Mouse (Mus musculus): Measurements from ENCODE around the gene Lama4. TPM values are rescaled to one million over a fixed set of nuclear protein-coding genes. Genes with fewer than 3 reads are reported as not detected.

The Lama4 gene
- polyA plus RNA-seq, 1 experiment from 2014 or later: 12.3 TPM

DNA sequence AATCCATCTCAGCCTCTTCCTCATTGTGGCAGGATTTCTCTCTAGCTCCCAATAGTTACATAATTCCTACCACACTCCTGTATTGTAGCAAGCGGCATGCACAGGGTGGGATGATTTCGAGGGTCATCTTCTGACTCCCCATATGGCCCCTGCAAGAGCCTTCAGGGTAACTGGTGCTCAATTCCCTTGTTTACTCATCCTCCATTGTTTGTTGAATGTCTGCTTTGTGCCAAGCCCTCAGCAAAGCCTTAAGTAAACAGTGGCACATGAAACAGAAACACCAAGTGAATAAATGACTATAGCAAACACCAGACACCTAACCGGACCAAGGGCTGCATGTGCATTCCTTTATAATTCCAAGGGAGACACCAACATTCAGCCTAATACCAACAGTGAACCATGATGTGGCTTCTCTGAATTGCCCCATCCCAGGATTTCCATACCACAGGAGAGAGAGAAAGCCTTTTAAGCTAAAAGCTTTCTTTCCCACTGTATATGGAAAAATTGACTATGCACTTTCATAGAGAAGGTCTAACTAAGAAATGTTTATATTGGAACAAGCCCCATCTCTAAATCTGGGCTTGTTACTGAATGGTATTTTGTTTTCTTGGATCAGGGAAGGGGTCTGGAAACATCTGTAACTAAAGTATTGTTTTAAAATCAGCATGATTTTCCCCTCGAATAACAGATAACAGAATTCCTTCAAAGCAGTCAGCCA, 19.2 kb downstream of the Lama4 start:
- H3K27me3 ChIP-seq (replicated peaks; ENCODE audit: control insufficient read depth, insufficient read depth, low read length): no peaks in the 10 kb centered on the region
- no peaks in the 10 kb centered on the region for H3K4me1 ChIP-seq (ENCODE audit: control insufficient read depth, insufficient read depth, low read length)
- H3K36me3 ChIP-seq (ENCODE audit: control insufficient read depth, insufficient read depth, low read length): no peaks in the 10 kb centered on the region
- no peaks in the 10 kb centered on the region for H3K9me3 ChIP-seq (replicated peaks; ENCODE audit: control insufficient read depth, low read length)
- DNase-seq (ENCODE audit: low spot score) (no peak), ATAC-seq (no peak)
- 82% methylated on average over 4 of the region's 4 CpGs for WGBS
- H3K27ac ChIP-seq (ENCODE audit: low read depth, low read length): no peak overlapping the region
- no peak overlapping the region for H3K4me3 ChIP-seq (ENCODE audit: low read depth, low read length)
- H3K4me2 ChIP-seq (ENCODE audit: low read length): no peak overlapping the region
- H3K9ac ChIP-seq (ENCODE audit: low read length): no peak overlapping the region

DNA sequence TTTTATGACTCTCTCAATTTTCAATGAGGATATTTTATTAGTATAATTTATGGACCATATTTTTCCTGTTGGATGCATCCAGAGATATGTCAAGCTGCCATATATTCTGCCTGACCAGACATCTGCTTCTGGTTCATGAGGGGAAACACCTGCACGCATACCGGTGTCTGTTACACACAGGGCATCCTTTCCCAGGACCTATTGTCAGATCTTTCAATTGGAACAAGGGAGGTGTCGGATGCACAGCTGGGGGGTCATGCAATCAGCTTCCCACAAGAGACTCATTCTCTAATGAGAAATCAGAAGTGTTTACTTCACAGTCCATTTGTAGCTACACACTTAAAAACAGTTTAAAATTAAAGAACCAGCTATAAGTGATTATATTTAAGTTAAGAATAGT, 20.7 kb downstream of the Lama4 start:
- H3K4me2 ChIP-seq (ENCODE audit: low read length): no peak overlapping the region
- no peaks in the 10 kb centered on the region for H3K36me3 ChIP-seq (ENCODE audit: control insufficient read depth, insufficient read depth, low read length)
- H3K4me1 ChIP-seq (ENCODE audit: control insufficient read depth, insufficient read depth, low read length): no peaks in the 10 kb centered on the region
- 74% methylated on average over 3 of the region's 3 CpGs for WGBS
- H3K9ac ChIP-seq (ENCODE audit: low read length): no peak overlapping the region
- no peaks in the 10 kb centered on the region for H3K27me3 ChIP-seq (replicated peaks; ENCODE audit: control insufficient read depth, insufficient read depth, low read length)
- DNase-seq (ENCODE audit: low spot score) (no peak), ATAC-seq (no peak)
- H3K4me3 ChIP-seq (ENCODE audit: low read depth, low read length): no peak overlapping the region
- no peaks in the 10 kb centered on the region for H3K9me3 ChIP-seq (replicated peaks; ENCODE audit: control insufficient read depth, low read length)
- no peak overlapping the region for H3K27ac ChIP-seq (ENCODE audit: low read depth, low read length)

DNA sequence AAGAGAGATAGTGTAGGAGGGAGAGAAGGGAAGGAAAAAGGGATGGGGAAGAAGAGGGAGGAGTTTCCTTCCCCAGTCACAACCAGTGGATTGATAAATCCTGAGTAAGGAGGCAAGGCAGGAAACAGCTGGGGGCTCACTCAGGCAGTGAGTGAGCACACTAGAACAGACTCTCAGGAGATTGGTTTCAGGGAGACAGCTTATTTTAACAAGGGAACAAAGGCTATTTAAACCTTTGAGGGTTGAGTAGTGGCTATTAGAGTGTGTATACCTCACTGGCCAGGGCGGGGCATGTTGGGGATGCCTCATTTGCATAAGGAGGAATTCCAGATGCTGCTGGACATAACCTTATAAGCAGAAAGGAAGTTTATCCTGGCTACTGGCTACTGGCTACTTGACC, 27.5 kb downstream of the Lama4 start:
- Histone ChIP-seq H3K9ac (ENCODE audit: low read length) (no peak overlapping the region), H3K27me3 (replicated peaks; ENCODE audit: control insufficient read depth, insufficient read depth, low read length) (no peaks in the 10 kb centered on the region), H3K9me3 (replicated peaks; ENCODE audit: control insufficient read depth, low read length) (no peaks in the 10 kb centered on the region), H3K36me3 (ENCODE audit: control insufficient read depth, insufficient read depth, low read length) (no peaks in the 10 kb centered on the region), H3K4me3 (ENCODE audit: low read depth, low read length) (no peak overlapping the region), H3K4me2 (ENCODE audit: low read length) (no peak overlapping the region), H3K4me1 (ENCODE audit: control insufficient read depth, insufficient read depth, low read length) (no peaks in the 10 kb centered on the region), H3K27ac (ENCODE audit: low read depth, low read length) (no peak overlapping the region)
- ATAC-seq (no peak), DNase-seq (ENCODE audit: low spot score) (no peak)
- 88% methylated on average over 1 of the region's 1 CpGs for WGBS

DNA sequence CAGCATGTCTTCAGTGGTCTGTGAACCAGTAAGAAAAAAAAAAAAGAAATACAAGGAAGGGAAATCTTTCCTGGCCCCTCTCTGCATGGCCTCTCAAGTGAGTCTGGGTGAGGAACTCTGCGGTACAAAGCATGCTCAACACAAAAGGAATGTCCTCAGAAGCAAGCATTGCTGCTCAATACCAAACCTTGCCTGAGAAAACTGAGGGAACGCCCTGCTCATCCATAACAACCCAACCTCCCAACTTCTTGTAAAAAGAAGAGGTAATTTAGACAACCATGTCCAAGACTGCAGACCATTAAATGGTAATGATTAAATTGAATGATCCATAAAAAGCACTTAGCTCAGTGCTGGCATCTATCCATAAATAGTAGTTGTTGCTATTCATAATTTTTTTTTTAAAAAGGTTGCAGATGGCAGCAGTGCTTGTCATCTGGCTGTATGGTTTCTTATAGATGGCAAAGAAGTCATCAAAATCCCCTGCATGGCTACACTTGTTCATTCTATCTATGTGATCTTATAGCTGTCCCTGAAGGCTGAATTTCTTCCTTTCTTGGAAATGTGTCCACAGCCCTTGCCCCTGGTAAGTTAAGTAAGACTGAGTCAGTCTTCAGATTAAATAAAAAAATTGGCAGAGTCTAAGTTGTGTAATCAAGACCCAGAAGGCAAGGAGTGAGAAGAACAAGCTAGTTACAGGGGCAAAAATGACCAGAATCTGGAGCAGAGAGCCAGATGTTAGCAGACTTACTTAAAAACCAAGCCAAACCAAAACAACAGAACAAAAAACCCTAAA, 28.5 kb downstream of the Lama4 start:
- no peak for ATAC-seq
- Histone ChIP-seq H3K9ac (ENCODE audit: low read length) (no peak overlapping the region), H3K4me2 (ENCODE audit: low read length) (no peak overlapping the region), H3K36me3 (ENCODE audit: control insufficient read depth, insufficient read depth, low read length) (no peaks in the 10 kb centered on the region), H3K9me3 (replicated peaks; ENCODE audit: control insufficient read depth, low read length) (no peaks in the 10 kb centered on the region), H3K27ac (ENCODE audit: low read depth, low read length) (no peak overlapping the region), H3K4me1 (ENCODE audit: control insufficient read depth, insufficient read depth, low read length) (no peaks in the 10 kb centered on the region), H3K4me3 (ENCODE audit: low read depth, low read length) (no peak overlapping the region), H3K27me3 (replicated peaks; ENCODE audit: control insufficient read depth, insufficient read depth, low read length) (no peaks in the 10 kb centered on the region)
- WGBS: 82% methylated on average over 2 of the region's 2 CpGs
- no peak for DNase-seq (ENCODE audit: low spot score)

DNA sequence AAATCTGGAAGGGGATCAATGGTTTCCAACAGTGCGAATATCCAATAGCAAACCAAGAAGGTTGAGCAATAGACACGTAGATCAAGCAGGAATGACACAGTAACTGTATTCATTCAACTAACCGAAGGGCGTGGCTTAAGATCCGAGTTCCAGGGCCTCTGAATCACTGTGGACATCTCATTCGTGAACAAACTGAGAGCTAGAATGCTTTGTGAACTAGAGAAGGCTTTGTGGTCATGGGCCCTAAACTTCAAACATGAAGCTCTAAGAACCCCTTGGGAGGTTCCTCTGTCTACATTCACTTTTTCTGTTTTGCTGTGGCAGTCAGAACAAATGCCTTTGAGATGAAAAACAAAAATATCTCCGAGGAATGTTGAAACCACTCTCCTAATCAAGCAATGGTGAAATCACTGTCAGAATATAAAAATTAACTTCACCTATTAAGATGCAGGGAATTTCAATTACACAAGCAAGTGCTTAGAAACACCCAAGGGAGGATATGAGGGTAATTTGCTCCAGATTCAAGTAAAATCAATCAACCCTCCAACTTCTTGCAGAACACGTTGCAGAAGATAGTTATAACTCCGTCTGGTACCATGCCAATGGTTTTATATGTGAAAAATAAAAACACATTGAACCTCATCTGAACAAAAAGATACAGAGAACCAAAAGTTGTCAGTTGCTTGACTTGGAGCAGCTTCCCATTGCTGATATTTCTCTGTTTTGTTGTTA, 29.6 kb downstream of the Lama4 start:
- WGBS: 83% methylated on average over 9 of the region's 9 CpGs

DNA sequence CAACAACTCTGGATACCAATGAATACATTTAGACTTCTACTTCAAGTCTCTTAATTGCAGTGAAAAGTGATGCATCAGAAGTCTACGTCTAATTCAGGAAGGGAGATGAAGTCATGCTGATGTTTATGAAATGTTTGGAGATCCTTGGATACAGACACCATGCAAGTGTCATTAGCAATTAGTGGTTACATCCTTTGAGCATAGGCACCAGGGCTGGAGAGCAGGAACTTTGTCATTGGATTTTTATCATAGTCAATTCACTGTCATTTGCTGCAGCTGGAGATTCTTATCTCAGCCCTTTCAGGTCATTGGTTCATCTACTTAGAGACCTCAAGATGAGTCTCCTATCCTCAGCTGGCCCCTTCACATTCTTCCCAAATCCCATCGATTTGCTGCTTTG, 30.6 kb downstream of the Lama4 start:
- 90% methylated on average over 2 of the region's 2 CpGs for WGBS

More for the DNA sequence above, 29.6 kb downstream of the Lama4 start:
- H3K9me3 ChIP-seq (replicated peaks; ENCODE audit: control insufficient read depth, low read length): no peaks in the 10 kb centered on the region
- no peak overlapping the region for H3K27ac ChIP-seq (ENCODE audit: low read depth, low read length)
- no peaks in the 10 kb centered on the region for H3K4me1 ChIP-seq (ENCODE audit: control insufficient read depth, insufficient read depth, low read length)
- H3K36me3 ChIP-seq (ENCODE audit: control insufficient read depth, insufficient read depth, low read length): no peaks in the 10 kb centered on the region
- ATAC-seq (no peak), DNase-seq (ENCODE audit: low spot score) (no peak)
- H3K4me2 ChIP-seq (ENCODE audit: low read length): no peak overlapping the region
- H3K9ac ChIP-seq (ENCODE audit: low read length): no peak overlapping the region
- no peaks in the 10 kb centered on the region for H3K27me3 ChIP-seq (replicated peaks; ENCODE audit: control insufficient read depth, insufficient read depth, low read length)
- H3K4me3 ChIP-seq (ENCODE audit: low read depth, low read length): no peak overlapping the region

DNA sequence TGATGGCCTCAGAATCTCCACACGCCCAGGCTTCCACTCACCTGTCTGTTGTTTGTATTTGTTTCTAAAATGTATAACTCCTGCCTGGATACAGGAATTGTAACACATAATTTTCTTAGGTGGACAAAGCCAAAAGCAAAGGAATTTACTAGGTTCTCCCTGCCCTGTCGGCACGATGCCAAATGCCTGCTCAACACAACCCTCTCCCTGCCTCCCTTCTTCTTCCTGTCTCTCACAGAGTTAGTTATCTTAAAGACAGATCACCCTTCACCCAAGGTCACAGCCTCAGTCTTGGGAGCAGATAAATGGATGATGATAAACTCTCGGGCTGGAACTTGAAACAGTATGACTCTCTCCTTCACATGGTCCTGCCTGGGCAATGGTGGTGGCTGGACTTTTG, 35.6 kb downstream of the Lama4 start:
- H3K4me2 ChIP-seq (ENCODE audit: low read length): no peak overlapping the region
- ATAC-seq: no peak
- no peaks in the 10 kb centered on the region for H3K4me1 ChIP-seq (ENCODE audit: control insufficient read depth, insufficient read depth, low read length)
- DNase-seq (ENCODE audit: low spot score): no peak
- no peak overlapping the region for H3K4me3 ChIP-seq (ENCODE audit: low read depth, low read length)
- WGBS: 86% methylated on average over 4 of the region's 4 CpGs
- no peaks in the 10 kb centered on the region for H3K27me3 ChIP-seq (replicated peaks; ENCODE audit: control insufficient read depth, insufficient read depth, low read length)
- H3K9me3 ChIP-seq (replicated peaks; ENCODE audit: control insufficient read depth, low read length): no peaks in the 10 kb centered on the region
- H3K9ac ChIP-seq (ENCODE audit: low read length): no peak overlapping the region
- no peak overlapping the region for H3K27ac ChIP-seq (ENCODE audit: low read depth, low read length)
- H3K36me3 ChIP-seq (ENCODE audit: control insufficient read depth, insufficient read depth, low read length): no peaks in the 10 kb centered on the region

More for the DNA sequence above, 30.6 kb downstream of the Lama4 start:
- no peaks in the 10 kb centered on the region for H3K27me3 ChIP-seq (replicated peaks; ENCODE audit: control insufficient read depth, insufficient read depth, low read length)
- H3K4me2 ChIP-seq (ENCODE audit: low read length): no peak overlapping the region
- H3K27ac ChIP-seq (ENCODE audit: low read depth, low read length): no peak overlapping the region
- no peaks in the 10 kb centered on the region for H3K4me1 ChIP-seq (ENCODE audit: control insufficient read depth, insufficient read depth, low read length)
- no peak for ATAC-seq
- no peaks in the 10 kb centered on the region for H3K36me3 ChIP-seq (ENCODE audit: control insufficient read depth, insufficient read depth, low read length)
- H3K4me3 ChIP-seq (ENCODE audit: low read depth, low read length): no peak overlapping the region
- no peaks in the 10 kb centered on the region for H3K9me3 ChIP-seq (replicated peaks; ENCODE audit: control insufficient read depth, low read length)
- DNase-seq (ENCODE audit: low spot score): no peak
- no peak overlapping the region for H3K9ac ChIP-seq (ENCODE audit: low read length)

DNA sequence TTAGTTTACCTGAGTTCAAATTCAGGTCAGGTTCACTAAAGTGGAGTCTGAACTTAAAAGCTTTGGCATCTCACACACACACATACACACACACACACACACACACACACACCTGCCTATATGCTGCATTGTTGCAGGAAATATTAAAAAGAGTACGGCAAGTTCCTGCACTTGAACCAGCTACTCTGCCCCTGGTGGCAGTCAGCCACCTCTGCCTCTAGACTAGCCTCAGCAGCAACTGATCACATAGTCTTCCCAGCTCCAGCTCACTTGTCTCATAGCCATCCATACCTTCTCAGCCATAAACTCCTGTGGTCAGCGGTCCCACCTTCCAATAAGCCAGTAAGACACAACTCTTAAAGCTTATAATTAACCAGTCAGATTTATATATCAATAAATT, 37.2 kb downstream of the Lama4 start:
- WGBS: 82% methylated on average over 2 of the region's 2 CpGs
- Histone ChIP-seq H3K36me3 (ENCODE audit: control insufficient read depth, insufficient read depth, low read length) (no peaks in the 10 kb centered on the region), H3K9me3 (replicated peaks; ENCODE audit: control insufficient read depth, low read length) (no peaks in the 10 kb centered on the region), H3K4me3 (ENCODE audit: low read depth, low read length) (no peak overlapping the region), H3K4me1 (ENCODE audit: control insufficient read depth, insufficient read depth, low read length) (no peaks in the 10 kb centered on the region), H3K27me3 (replicated peaks; ENCODE audit: control insufficient read depth, insufficient read depth, low read length) (no peaks in the 10 kb centered on the region), H3K9ac (ENCODE audit: low read length) (no peak overlapping the region), H3K4me2 (ENCODE audit: low read length) (no peak overlapping the region), H3K27ac (ENCODE audit: low read depth, low read length) (no peak overlapping the region)
- no peak for ATAC-seq
- no peak for DNase-seq (ENCODE audit: low spot score)

DNA sequence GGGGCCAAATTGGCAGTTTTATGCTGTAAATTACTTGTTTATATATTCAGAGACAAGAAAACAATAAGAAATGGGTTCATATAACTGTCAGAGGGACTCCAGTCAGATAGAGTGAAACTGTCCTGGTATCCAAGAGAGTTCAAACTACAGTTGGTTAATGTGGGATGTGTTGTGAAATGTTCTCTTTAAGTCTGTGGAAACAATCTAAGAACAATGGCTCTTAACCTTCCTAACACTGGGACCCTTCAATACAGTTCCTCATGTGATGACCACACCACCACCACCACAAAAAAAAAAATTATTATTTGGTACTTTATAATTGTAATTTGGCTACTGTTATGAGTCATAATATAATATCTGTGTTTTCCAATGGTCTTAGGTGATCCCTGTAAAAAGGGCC, 38.2 kb downstream of the Lama4 start:
- Histone ChIP-seq H3K27me3 (replicated peaks; ENCODE audit: control insufficient read depth, insufficient read depth, low read length) (no peaks in the 10 kb centered on the region), H3K4me2 (ENCODE audit: low read length) (no peak overlapping the region), H3K9ac (ENCODE audit: low read length) (no peak overlapping the region), H3K4me3 (ENCODE audit: low read depth, low read length) (no peak overlapping the region), H3K36me3 (ENCODE audit: control insufficient read depth, insufficient read depth, low read length) (no peaks in the 10 kb centered on the region), H3K9me3 (replicated peaks; ENCODE audit: control insufficient read depth, low read length) (no peaks in the 10 kb centered on the region), H3K27ac (ENCODE audit: low read depth, low read length) (no peak overlapping the region), H3K4me1 (ENCODE audit: control insufficient read depth, insufficient read depth, low read length) (no peaks in the 10 kb centered on the region)
- DNase-seq (ENCODE audit: low spot score): no peak
- ATAC-seq: no peak

Data from forebrain, embryonic 14.5 days (tissue).